In genomic region chr4:88017452-88018350, GRCm38 (mm10) we compare ENCODE assay signal across 9 mouse cellular contexts. TPM values are rescaled to one million over a fixed set of nuclear protein-coding genes. Genes with fewer than 3 reads are reported as not detected.
DNase-seq lines count a peak whose midpoint lies in the region; ATAC-seq and TF ChIP-seq lines count a peak whose summit lies in the region.
"Had no signal": no experiment of that assay in that cellular context is flagged by ENCODE, and none has a peak within 500 bp of the region (broad histone marks: within the 10 kb centered on the region; RNA-seq: fewer than 3 reads in every experiment).

No protein-coding gene starts in this region.

- H3K9ac ChIP-seq in heart, embryonic 14.5 days (ENCODE audit: low read length) = no peak overlapping the region
- peak overlapping the region; percentile 10; the same call in 1 of the 2 replicates for H3K9ac ChIP-seq in forebrain, postnatal 0 days
- H3K9ac ChIP-seq in neural tube, embryonic 12.5 days = no peak overlapping the region

- WGBS in heart, embryonic 14.5 days = 60% methylated on average over 18 of the region's 18 CpGs
- WGBS in forebrain, postnatal 0 days = 16% methylated on average over 18 of the region's 18 CpGs
- whole genome bisulfite sequencing in neural tube, embryonic 12.5 days = 16% methylated on average over 18 of the region's 18 CpGs

- no peak for ATAC-seq in heart, embryonic 14.5 days (ENCODE audit: insufficient number of reproducible peaks, insufficient read depth, low FRiP score, low read depth)
- peak; percentile 54; the same call in 1 of the 2 replicates for ATAC-seq in forebrain, postnatal 0 days
- ATAC-seq in neural tube, embryonic 12.5 days (ENCODE audit: low FRiP score, low read depth) = 0 out of 2 replicates have a peak, but pooled peaks have one; percentile 44

- intact Hi-C loops in heart, postnatal 25 days (cut with DNase I) = loop anchor here (10.0 kb wide), 1 partner anchor 93 kb away; no protein-coding TSS in a partner anchor

- TF ChIP-seq CTCF in forebrain, postnatal 0 days (IDR thresholded peaks at IDR 0.05; ENCODE audit: low read depth) = no peak

- H3K27ac ChIP-seq in heart, embryonic 14.5 days (replicated peaks in 1 of 2; ENCODE audit: control insufficient read depth in 1 of 2, insufficient read depth in 1 of 2, low read depth in 2 of 2, low read length in 2 of 2) = peak overlapping the region in 1 of 2 experiments; percentile 39; a peak in 2 of 4 replicates
- H3K27ac ChIP-seq in forebrain, postnatal 0 days (ENCODE audit: low read depth, low read length) = no peak overlapping the region
- peak overlapping the region; percentile 7; the same call in 1 of the 2 replicates for H3K27ac ChIP-seq in neural tube, embryonic 12.5 days

- no peaks in the 10 kb centered on the region for H3K27me3 ChIP-seq in heart, embryonic 14.5 days (ENCODE audit: control insufficient read depth, insufficient read depth, low read length)
- H3K27me3 ChIP-seq in forebrain, postnatal 0 days (ENCODE audit: insufficient read depth, low read length) = no peaks in the 10 kb centered on the region
- H3K27me3 ChIP-seq in neural tube, embryonic 12.5 days (replicated peaks) = no peaks in the 10 kb centered on the region
- H3K27me3 ChIP-seq: megakaryocyte, embryonic 14.5 days had no signal

- H3K4me2 ChIP-seq in heart, embryonic 14.5 days (ENCODE audit: low read length) = peak overlapping the region; percentile 39
- H3K4me2 ChIP-seq in forebrain, postnatal 0 days (ENCODE audit: low read depth) = peak overlapping the region; percentile 36
- peak overlapping the region; percentile 51 for H3K4me2 ChIP-seq in neural tube, embryonic 12.5 days (replicated peaks)

- H3K36me3 ChIP-seq in heart, embryonic 14.5 days (ENCODE audit: control insufficient read depth, insufficient read depth, low read length) = no peaks in the 10 kb centered on the region
- H3K36me3 ChIP-seq in forebrain, postnatal 0 days (ENCODE audit: insufficient read depth) = no peaks in the 10 kb centered on the region; the same call in 1 of the 2 replicates
- no peaks in the 10 kb centered on the region for H3K36me3 ChIP-seq in neural tube, embryonic 12.5 days

- peaks cover 8 to 40% of the 10 kb centered on the region in 2 experiments for H3K4me1 ChIP-seq in heart, embryonic 14.5 days (ENCODE audit: control insufficient read depth in 2 of 2, insufficient read depth in 2 of 2, low read length in 2 of 2)
- H3K4me1 ChIP-seq in forebrain, postnatal 0 days (ENCODE audit: insufficient read depth) = peaks cover 9% of the 10 kb centered on the region; the same call in 1 of the 2 replicates
- peaks cover 54% of the 10 kb centered on the region for H3K4me1 ChIP-seq in neural tube, embryonic 12.5 days

- H3K4me3 ChIP-seq in heart, embryonic 14.5 days (ENCODE audit: control insufficient read depth in 1 of 2, insufficient read depth in 1 of 2, low read depth in 1 of 2, low read length in 2 of 2) = no peak overlapping the region
- no peak overlapping the region; the same call in 1 of the 2 replicates for H3K4me3 ChIP-seq in forebrain, postnatal 0 days (ENCODE audit: low read depth, low read length)
- no peak overlapping the region for H3K4me3 ChIP-seq in neural tube, embryonic 12.5 days
- H3K4me3 ChIP-seq: megakaryocyte, embryonic 14.5 days had no signal

- H3K9me3 ChIP-seq in heart, embryonic 14.5 days (ENCODE audit: control insufficient read depth, low read length) = no peaks in the 10 kb centered on the region
- no peaks in the 10 kb centered on the region for H3K9me3 ChIP-seq in forebrain, postnatal 0 days (ENCODE audit: low read length)
- H3K9me3 ChIP-seq in neural tube, embryonic 12.5 days = no peaks in the 10 kb centered on the region
- H3K9me3 ChIP-seq: megakaryocyte, embryonic 14.5 days had no signal

- DNase-seq in heart, postnatal 25 days (ENCODE audit: low spot score) = no peak
- DNase-seq in forebrain, postnatal 0 days = peak; percentile 45
- peak; percentile 55 to 57 for DNase-seq in kidney, postnatal 25 days
- no peak for DNase-seq in MN1 (ENCODE audit: low spot score)
- DNase-seq in thymus, adult 18-20 months = no peak
- DNase-seq in thymus, postnatal 36 days = no peak

RNA-seq across cellular contexts. Expression of gene Mllt3, which starts 15.5 kb away (rescaled TPM):
- 26.7 and 33.0 TPM in 2 replicates for polyA plus RNA-seq in heart, embryonic 14.5 days (2014; fragmentation: Nextera tagmentation; extraction: Ambion mirVana)
- total RNA-seq in heart, postnatal 25 days (2021) = 10 to 100 TPM; 11.7 to 12.2 TPM
- total RNA-seq in forebrain, postnatal 0 days (2014; rRNA removed) = 38.5 and 41.0 TPM in 2 replicates
- 65.2 and 75.2 TPM in 2 replicates for polyA plus RNA-seq in forebrain, postnatal 0 days (2015; fragmentation: Nextera tagmentation; extraction: Ambion mirVana)
- 76.3 and 90.5 TPM in 2 replicates for polyA plus RNA-seq in neural tube, embryonic 12.5 days (2016; fragmentation: Nextera tagmentation; extraction: Ambion mirVana)

Comparison
In these comparisons a context has a peak if more than half of its experiments do, and no peak if none do; other contexts are left out.
1. DNase-seq: peak in forebrain, postnatal 0 days (single experiment) and kidney, postnatal 25 days (2 of 2); none in heart, postnatal 25 days (single experiment), MN1 (single experiment), thymus, adult 18-20 months (0 of 2) and thymus, postnatal 36 days (0 of 2).
2. Peak in every context shown above with its lines, with median percentiles within 50 percentile points of each other: H3K4me2 ChIP-seq.